16 mouse cellular contexts compared by ENCODE assay signal in the genomic region with DNA sequence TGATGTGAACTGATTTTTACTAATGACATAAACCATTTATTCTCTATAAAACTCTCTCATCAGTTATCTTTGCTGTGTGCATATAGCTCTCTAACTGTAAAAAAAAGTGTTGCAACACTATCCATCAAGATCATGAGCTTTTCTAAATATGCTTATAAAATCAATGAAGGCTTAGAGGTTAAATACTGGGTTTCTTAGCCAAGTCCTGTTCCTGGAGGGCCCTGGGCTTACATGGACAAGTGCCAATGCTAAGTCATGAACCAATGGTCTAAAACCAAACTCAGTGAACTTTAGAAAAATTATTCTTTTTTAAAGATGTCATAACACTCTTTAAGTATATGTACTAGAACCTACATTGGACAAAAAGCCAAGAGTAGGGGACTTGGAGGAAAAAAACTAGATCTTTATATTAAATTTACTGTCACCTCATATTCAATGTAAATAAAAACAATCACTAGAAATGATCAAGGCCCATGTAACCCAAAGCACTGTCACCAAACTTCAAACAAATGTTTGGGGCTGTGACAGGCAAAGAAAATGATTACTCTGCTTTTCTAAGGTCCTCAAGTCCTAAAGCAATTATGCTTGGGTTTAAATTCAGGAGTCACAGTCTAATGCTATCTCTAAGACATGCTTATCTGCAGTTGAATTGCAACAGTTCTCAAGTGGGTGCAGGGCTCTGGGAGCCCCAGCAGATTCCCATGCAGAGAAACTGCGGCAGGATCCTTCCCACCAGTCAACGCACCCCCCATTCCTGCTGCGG.
"Had no signal": no experiment of that assay in that cellular context is flagged by ENCODE, and none has a peak within 500 bp of the region (broad histone marks: within the 10 kb centered on the region; RNA-seq: fewer than 3 reads in every experiment).

No protein-coding gene starts in this region.

- H3K4me3 ChIP-seq: neural tube, embryonic 13.5 days; neural tube, embryonic 15.5 days; stomach, embryonic 15.5 days had no signal

- H3K4me2 ChIP-seq: neural tube, embryonic 13.5 days; neural tube, embryonic 15.5 days; stomach, embryonic 15.5 days had no signal

- H3K9me3 ChIP-seq: neural tube, embryonic 13.5 days; neural tube, embryonic 15.5 days; stomach, embryonic 15.5 days had no signal

- H3K27me3 ChIP-seq: neural tube, embryonic 13.5 days; neural tube, embryonic 15.5 days; stomach, embryonic 15.5 days had no signal

- H3K4me1 ChIP-seq: neural tube, embryonic 13.5 days; neural tube, embryonic 15.5 days; stomach, embryonic 15.5 days had no signal

- H3K9ac ChIP-seq: neural tube, embryonic 13.5 days; neural tube, embryonic 15.5 days; stomach, embryonic 15.5 days had no signal

- DNase-seq: retina, postnatal 1 day; right cerebral cortex, adult 18-20 months; right cerebral cortex, postnatal 14 days; right cerebral cortex, postnatal 25 days; right cerebral cortex, postnatal 4 days; spleen, adult 18-20 months; thymus, adult 18-20 months; thymus, adult 2 months; thymus, postnatal 14 days; thymus, postnatal 25 days; thymus, postnatal 36 days; thymus, postnatal 4 days had no signal

- H3K27ac ChIP-seq: neural tube, embryonic 13.5 days; neural tube, embryonic 15.5 days; stomach, embryonic 15.5 days; stomach, postnatal 0 days had no signal

- H3K36me3 ChIP-seq: neural tube, embryonic 13.5 days; neural tube, embryonic 15.5 days; stomach, embryonic 15.5 days had no signal
